Mouse (Mus musculus) liver, embryonic 14.5 days (tissue): ENCODE data around the gene Tshr. TPM values are rescaled to one million over a fixed set of nuclear protein-coding genes. Genes with fewer than 3 reads are reported as not detected.
"Not testable (repeated sequence)": the region's sequence is repeated elsewhere in the genome, so short reads cannot be mapped to it uniquely, and the experiment has no call there.

Source experiments
- ATAC-seq: fragments of 200-750 bp; cut with Nextera tagmentation; 2 replicates; pipeline ENCODE4 v1.8.0; 2017; ENCODE audit warnings: moderate number of reproducible peaks, mild to moderate bottlenecking, moderate library complexity; ENCODE audit not compliant: insufficient read depth
- DNase-seq, 3 experiments: peaks; one replicate each; pipeline ENCODE4 v3.0.0-alpha.2; 2012 to 2013; ENCODE audit warnings: low read depth in 3 of 3, low spot score in 3 of 3
- H3K27ac ChIP-seq: fragments of 300-500 bp; sonication (generic); 2 replicates; pipeline ENCODE4 v1.5.1; 2014; ENCODE audit warnings: moderate library complexity, mild to moderate bottlenecking, control low read depth, inconsistent platforms
- H3K27me3 ChIP-seq: fragments of 300-500 bp; sonication (generic); 2 replicates; pipeline ENCODE4 v1.6.1; 2014; ENCODE audit warnings: mild to moderate bottlenecking, low read length, moderate library complexity; ENCODE audit not compliant: control insufficient read depth, insufficient read depth
- H3K36me3 ChIP-seq: fragments of 300-500 bp; sonication (generic); replicated peaks from 2 replicates; pipeline ENCODE4 v1.6.1; 2014; ENCODE audit warnings: low read depth; ENCODE audit not compliant: control insufficient read depth, insufficient read depth
- H3K4me1 ChIP-seq, 2 experiments: fragments of 200-500 bp in 1 of 2; fragments of 300-500 bp in 1 of 2; sonication (generic) in 1 of 2; replicated peaks; 2 replicates each; pipeline ENCODE4 v1.6.1; 2012 to 2014; ENCODE audit warnings: antibody characterized with exemption in 1 of 2, inconsistent platforms in 1 of 2, low read length in 1 of 2; ENCODE audit not compliant: control insufficient read depth in 2 of 2, insufficient read depth in 2 of 2
- H3K4me2 ChIP-seq: fragments of 300-500 bp; sonication (generic); 2 replicates; pipeline ENCODE4 v1.6.1; 2014; ENCODE audit warnings: low read depth, mild to moderate bottlenecking, control low read depth, moderate library complexity
- H3K4me3 ChIP-seq, 2 experiments: fragments of 200-500 bp in 1 of 2; fragments of 300-500 bp in 1 of 2; sonication (generic) in 1 of 2; 2 replicates each; pipeline ENCODE4 v1.5.1; 2012 to 2014; ENCODE audit warnings: low read depth in 2 of 2, low read length in 2 of 2, mild to moderate bottlenecking in 2 of 2, control low read depth in 1 of 2, inconsistent platforms in 1 of 2, moderate library complexity in 1 of 2; ENCODE audit not compliant: insufficient read depth in 1 of 2
- H3K9ac ChIP-seq: fragments of 300-500 bp; sonication (generic); replicated peaks from 2 replicates; pipeline ENCODE4 v1.6.1; 2014; ENCODE audit warnings: mild to moderate bottlenecking, control low read depth, moderate library complexity
- H3K9me3 ChIP-seq: fragments of 300-500 bp; sonication (generic); 2 replicates; pipeline ENCODE4 v1.6.1; 2016; ENCODE audit warnings: low read length, mixed read lengths; ENCODE audit not compliant: control insufficient read depth
- CTCF ChIP-seq: IDR thresholded peaks from 2 replicates; pipeline ENCODE4 v1.5.1; 2016; ENCODE audit warnings: antibody characterized with exemption, low read depth, control low read depth
- EP300 ChIP-seq: IDR thresholded peaks from 2 replicates; pipeline ENCODE4 v1.6.1; 2016; ENCODE audit warnings: antibody characterized with exemption, low read depth
- WGBS: fragments of 180-500 bp; shearing (Covaris S2); extraction: QIAGEN DNeasy Blood & Tissue Kit; methylation state at CpG from one replicate; pipeline ENCODE4 v1.1.7; 2014; ENCODE audit not compliant: insufficient replicate concordance; 5-methylcytosine and 5-hydroxymethylcytosine counted together
- polyA plus RNA-seq, 2 experiments: library from polyadenylated mRNA; depleted of rRNA in 1 of 2; stranded (reverse) in 1 of 2; unstranded in 1 of 2; fragments of >200 nt; fragmentation: Nextera tagmentation in 1 of 2; extraction: Ambion mirVana in 1 of 2; gene quantifications; 2 replicates each; pipeline versions ENCODE4 v1.2.1 to v1.2.3; 2012 to 2014

Tshr gene
- polyA plus RNA-seq, 2 experiments = not detected

DNA sequence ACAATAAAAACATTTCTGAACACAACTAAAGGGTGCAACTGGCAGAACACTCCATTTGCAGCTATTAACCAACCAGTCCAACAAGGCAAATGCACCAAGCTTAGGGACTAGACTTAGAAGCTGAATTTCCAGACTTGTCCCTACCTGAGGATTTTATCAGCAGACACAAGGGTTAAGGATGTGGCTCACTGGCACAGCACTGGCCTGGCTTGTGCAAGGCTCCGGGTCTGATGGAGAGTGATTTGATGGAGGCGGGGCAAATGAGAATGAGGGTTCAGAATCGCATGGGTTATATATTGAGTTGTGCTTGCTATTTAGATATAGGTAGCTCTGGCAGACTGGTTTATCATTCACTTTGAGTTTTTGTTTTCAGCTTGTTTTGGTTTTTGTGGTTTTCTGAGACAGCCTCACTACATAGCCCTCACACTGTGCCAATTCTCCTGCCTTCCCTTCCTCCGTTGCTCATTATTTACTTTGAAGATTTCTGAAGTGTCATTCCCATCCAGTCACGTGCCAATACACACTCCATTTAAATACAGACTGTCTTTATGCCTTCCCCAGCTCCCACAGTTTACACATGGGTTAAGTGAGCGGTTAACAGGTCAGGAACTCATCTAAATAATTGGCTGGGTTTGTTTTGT, 198.1 kb downstream of the Tshr start:
- WGBS = 55% methylated on average over 6 of the region's 6 CpGs
- Histone ChIP-seq H3K27ac (no peak overlapping the region), H3K36me3 (peaks cover 40% of the 10 kb centered on the region), H3K27me3 (no peaks in the 10 kb centered on the region), H3K4me2 (no peak overlapping the region), H3K4me3 (no peak overlapping the region), H3K4me1 (peaks cover 12 to 19% of the 10 kb centered on the region in 2 experiments), H3K9ac (no peak overlapping the region; the same call in 1 of the 2 replicates), H3K9me3 (no peaks in the 10 kb centered on the region)
- ATAC-seq (no peak), DNase-seq (no peak)
- TF ChIP-seq CTCF (no peak), EP300 (no peak)

DNA sequence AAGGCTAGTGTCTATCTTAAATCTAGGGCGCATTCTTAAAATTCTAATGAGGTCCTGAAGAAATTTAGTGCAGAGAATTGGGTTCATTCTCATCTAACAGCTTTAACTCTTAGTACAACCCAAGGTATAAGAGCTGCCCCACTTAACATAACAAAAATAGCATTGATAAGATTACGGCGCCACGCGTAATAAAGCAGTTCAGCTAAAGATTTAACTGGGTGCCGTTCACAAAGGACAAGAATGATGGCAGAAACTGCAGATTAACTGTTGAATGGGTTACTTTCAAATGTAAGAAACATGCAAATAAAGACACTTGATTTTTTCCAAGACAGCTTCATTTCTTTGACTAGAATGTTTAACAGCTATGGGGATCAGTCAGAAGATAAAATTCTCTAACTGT, 199.0 kb downstream of the Tshr start:
- H3K4me1 ChIP-seq = peaks cover 12 to 19% of the 10 kb centered on the region in 2 experiments
- no peak for TF ChIP-seq CTCF
- TF ChIP-seq EP300 = no peak
- H3K27ac ChIP-seq = no peak overlapping the region
- 87% methylated on average over 6 of the region's 6 CpGs for WGBS
- H3K9ac ChIP-seq = no peak overlapping the region
- H3K4me2 ChIP-seq = no peak overlapping the region
- no peak overlapping the region for H3K4me3 ChIP-seq
- no peaks in the 10 kb centered on the region for H3K9me3 ChIP-seq
- H3K27me3 ChIP-seq = no peaks in the 10 kb centered on the region
- ATAC-seq (no peak), DNase-seq (no peak)
- H3K36me3 ChIP-seq = peaks cover 35% of the 10 kb centered on the region

DNA sequence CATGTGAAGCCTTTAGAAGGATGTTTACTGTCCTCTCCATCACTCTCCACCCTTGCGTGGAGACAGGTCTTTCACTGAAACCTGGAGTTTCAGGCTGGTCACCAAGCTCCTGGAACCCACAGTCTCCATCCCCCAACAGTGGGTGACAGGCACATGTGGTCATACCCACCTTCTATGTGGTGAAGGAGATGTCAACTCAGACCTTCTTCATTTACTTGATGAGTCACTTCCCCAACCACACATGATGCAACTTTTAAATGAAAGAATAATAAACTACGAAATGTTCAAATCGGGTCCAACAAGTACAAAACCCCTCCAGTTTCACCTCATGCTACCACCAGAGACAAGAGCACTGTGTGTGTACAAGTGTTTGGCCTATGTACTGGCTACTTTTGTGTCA, 200.8 kb downstream of the Tshr start:
- 88% methylated on average over 3 of the region's 3 CpGs for WGBS
- no peak for DNase-seq

DNA sequence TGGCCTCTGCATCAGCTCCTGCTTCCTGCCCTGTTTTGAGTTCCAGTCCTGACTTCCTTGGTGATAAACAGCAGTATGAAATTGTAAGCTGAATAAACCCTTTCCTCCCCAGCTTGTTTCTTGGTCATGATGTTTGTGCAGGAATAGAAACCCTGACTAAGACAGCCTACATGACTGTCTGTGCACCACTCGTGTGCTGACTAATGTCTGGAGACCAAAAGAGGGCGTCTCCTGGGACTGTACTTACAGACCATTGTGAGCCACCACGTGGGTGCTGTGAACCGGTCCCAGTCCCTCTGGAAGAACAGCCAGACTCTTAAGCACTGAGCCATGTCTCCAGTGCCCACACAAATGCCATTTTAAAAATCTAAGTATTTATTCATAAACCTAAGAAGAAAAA, 201.5 kb downstream of the Tshr start:
- not testable (repeated sequence) for H3K9ac ChIP-seq, H3K4me3 ChIP-seq, H3K4me2 ChIP-seq, H3K27ac ChIP-seq, ATAC-seq, H3K27me3 ChIP-seq, H3K9me3 ChIP-seq, DNase-seq
- H3K36me3 ChIP-seq = peaks cover 28% of the 10 kb centered on the region
- peaks cover 9 to 12% of the 10 kb centered on the region in 2 experiments for H3K4me1 ChIP-seq
- 89% methylated on average over 4 of the region's 4 CpGs for WGBS

More for the DNA sequence above, 200.8 kb downstream of the Tshr start:
- Histone ChIP-seq H3K9ac (no peak overlapping the region), H3K4me2 (no peak overlapping the region), H3K4me1 (peaks cover 8 to 13% of the 10 kb centered on the region in 2 experiments), H3K4me3 (no peak overlapping the region), H3K27ac (no peak overlapping the region), H3K36me3 (peaks cover 28% of the 10 kb centered on the region), H3K27me3 (no peaks in the 10 kb centered on the region), H3K9me3 (no peaks in the 10 kb centered on the region)
- no peak for ATAC-seq
- no peak for TF ChIP-seq EP300
- TF ChIP-seq CTCF = no peak

DNA sequence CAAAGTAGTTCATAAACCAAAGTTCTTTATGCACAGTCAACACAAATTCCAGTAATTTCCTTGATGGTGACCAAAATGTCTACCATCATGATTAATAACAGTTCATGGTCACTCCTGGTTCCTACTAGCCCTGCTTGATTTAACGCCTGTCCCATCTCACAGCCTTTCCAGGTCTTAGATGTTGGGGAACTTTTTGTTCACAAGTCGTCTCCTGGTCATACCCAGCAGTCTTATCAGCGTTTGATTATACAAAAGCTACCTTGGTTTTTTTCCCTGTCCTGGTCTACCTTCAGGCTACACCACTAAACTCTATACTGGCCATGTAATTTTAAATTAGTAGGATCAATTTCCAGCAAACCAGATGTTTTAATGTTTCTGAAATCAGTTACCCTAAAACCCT, 202.7 kb downstream of the Tshr start:
- no peak for DNase-seq
- Histone ChIP-seq H3K4me1 (peaks cover 15 to 17% of the 10 kb centered on the region in 2 experiments), H3K9ac (peak overlapping the region; percentile 99), H3K4me2 (peak overlapping the region; percentile 88), H3K4me3 (peak overlapping the region in 1 of 2 experiments; percentile 99; a peak in 3 of 4 replicates), H3K27ac (no peak overlapping the region), H3K36me3 (peaks cover 28% of the 10 kb centered on the region), H3K9me3 (no peaks in the 10 kb centered on the region), H3K27me3 (no peaks in the 10 kb centered on the region)
- ATAC-seq = no peak
- TF ChIP-seq CTCF (no peak), EP300 (no peak)
- WGBS = 39% methylated on average over 3 of the region's 3 CpGs
